Mouse (Mus musculus) thymus, adult 2 months (tissue): Measurements from ENCODE around the gene Vmn2r97.
"Not testable (repeated sequence)": the region's sequence is repeated elsewhere in the genome, so short reads cannot be mapped to it uniquely, and the experiment has no call there.

Experiments
- CTCF ChIP-seq: fragments of 200-500 bp; IDR thresholded peaks from 2 replicates; pipeline ENCODE4 v1.5.1; 2012; ENCODE audit warnings: mild to moderate bottlenecking, control low read depth, low read length, moderate library complexity, borderline replicate concordance; ENCODE audit not compliant: control insufficient read depth, poor library complexity, insufficient read depth; ENCODE audit errors: extremely low read depth
- POLR2A ChIP-seq: fragments of 200-500 bp; IDR thresholded peaks from 2 replicates; pipeline ENCODE4 v1.6.1; 2012; ENCODE audit warnings: mild to moderate bottlenecking, low read length, control low read depth, moderate library complexity; ENCODE audit not compliant: control insufficient read depth, poor library complexity, insufficient read depth; ENCODE audit errors: extremely low read depth

DNA sequence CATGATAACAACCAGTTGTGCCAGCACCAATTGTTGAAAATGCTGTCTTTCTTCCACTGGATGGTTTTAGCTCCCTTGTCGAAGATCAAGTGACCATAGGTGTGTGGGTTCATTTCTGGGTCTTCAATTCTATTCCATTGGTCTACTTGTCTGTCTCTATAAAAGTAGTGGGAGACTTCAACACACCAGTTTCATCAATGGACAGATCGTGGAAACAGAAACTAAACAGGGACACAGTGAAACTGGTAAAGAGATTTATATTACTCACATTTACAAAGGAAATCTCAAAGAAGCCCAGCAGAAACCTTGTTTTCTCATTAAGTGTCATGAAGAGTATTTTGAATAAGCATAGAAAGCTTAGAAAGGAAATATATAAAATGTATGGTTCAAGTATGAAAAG lies 31.7 kb upstream of the Vmn2r97 start:
- not testable (repeated sequence) for TF ChIP-seq POLR2A, CTCF
